12 mouse cellular contexts compared by ENCODE assay signal in genomic region chr2:179869871-179870270, GRCm38 (mm10).
DNase-seq lines count a peak whose midpoint lies in the region; ATAC-seq lines count a peak whose summit lies in the region.
"Had no signal": no experiment of that assay in that cellular context is flagged by ENCODE, and none has a peak within 500 bp of the region (broad histone marks: within the 10 kb centered on the region; RNA-seq: fewer than 3 reads in every experiment).

No protein-coding gene starts in this region.

- no peaks in the 10 kb centered on the region for H3K9me3 ChIP-seq in neural tube, embryonic 12.5 days
- H3K9me3 ChIP-seq in midbrain, embryonic 11.5 days (ENCODE audit: control insufficient read depth, low read length) = no peaks in the 10 kb centered on the region
- H3K9me3 ChIP-seq in intestine, embryonic 16.5 days (ENCODE audit: control insufficient read depth, low read length) = no peaks in the 10 kb centered on the region
- H3K9me3 ChIP-seq: heart, embryonic 12.5 days; limb, embryonic 15.5 days had no signal

- H3K4me3 ChIP-seq in neural tube, embryonic 12.5 days = no peak overlapping the region
- H3K4me3 ChIP-seq in midbrain, embryonic 11.5 days (ENCODE audit: low read depth, low read length) = no peak overlapping the region
- H3K4me3 ChIP-seq in intestine, embryonic 16.5 days (ENCODE audit: low read length) = no peak overlapping the region
- H3K4me3 ChIP-seq: heart, embryonic 12.5 days; limb, embryonic 15.5 days had no signal

- H3K36me3 ChIP-seq in neural tube, embryonic 12.5 days = no peaks in the 10 kb centered on the region
- no peaks in the 10 kb centered on the region for H3K36me3 ChIP-seq in midbrain, embryonic 11.5 days (ENCODE audit: control insufficient read depth, insufficient read depth, low read length)
- no peaks in the 10 kb centered on the region for H3K36me3 ChIP-seq in intestine, embryonic 16.5 days (ENCODE audit: control insufficient read depth, insufficient read depth, low read length)
- H3K36me3 ChIP-seq: heart, embryonic 12.5 days; limb, embryonic 15.5 days had no signal

- H3K27me3 ChIP-seq in neural tube, embryonic 12.5 days (replicated peaks) = 0 out of 2 replicates have a peak, but pooled peaks cover 7% of the 10 kb centered on the region
- H3K27me3 ChIP-seq in midbrain, embryonic 11.5 days (ENCODE audit: control insufficient read depth, insufficient read depth, low read length) = no peaks in the 10 kb centered on the region
- H3K27me3 ChIP-seq in intestine, embryonic 16.5 days (replicated peaks; ENCODE audit: control insufficient read depth, insufficient read depth, low read length) = no peaks in the 10 kb centered on the region
- H3K27me3 ChIP-seq: heart, embryonic 12.5 days; limb, embryonic 15.5 days had no signal

- WGBS in neural tube, embryonic 12.5 days = 9% methylated on average over 2 of the region's 2 CpGs
- 10% methylated on average over 2 of the region's 2 CpGs for WGBS in midbrain, embryonic 11.5 days
- WGBS in intestine, embryonic 16.5 days = 24% methylated on average over 2 of the region's 2 CpGs

- no peak overlapping the region for H3K9ac ChIP-seq in neural tube, embryonic 12.5 days
- no peak overlapping the region for H3K9ac ChIP-seq in midbrain, embryonic 11.5 days (ENCODE audit: low read length)
- H3K9ac ChIP-seq in intestine, embryonic 16.5 days (ENCODE audit: low read depth, low read length) = no peak overlapping the region
- H3K9ac ChIP-seq: heart, embryonic 12.5 days; limb, embryonic 15.5 days had no signal

- 0 out of 2 replicates have a peak overlapping the region, but pooled peaks have one; percentile 16 for H3K4me2 ChIP-seq in neural tube, embryonic 12.5 days (replicated peaks)
- no peak overlapping the region for H3K4me2 ChIP-seq in midbrain, embryonic 11.5 days
- no peak overlapping the region for H3K4me2 ChIP-seq in intestine, embryonic 16.5 days (ENCODE audit: low read depth, low read length)
- H3K4me2 ChIP-seq: heart, embryonic 12.5 days; limb, embryonic 15.5 days had no signal

- no peak; the same call in 1 of the 2 replicates for ATAC-seq in neural tube, embryonic 12.5 days (ENCODE audit: low FRiP score, low read depth)
- ATAC-seq in midbrain, embryonic 11.5 days (ENCODE audit: low FRiP score) = no peak
- no peak for ATAC-seq in intestine, embryonic 16.5 days

- no peak overlapping the region for H3K27ac ChIP-seq in neural tube, embryonic 12.5 days
- H3K27ac ChIP-seq in midbrain, embryonic 11.5 days (ENCODE audit: low read depth, low read length) = no peak overlapping the region
- H3K27ac ChIP-seq in intestine, embryonic 16.5 days (ENCODE audit: low read length) = no peak overlapping the region
- H3K27ac ChIP-seq: limb, embryonic 15.5 days had no signal

- DNase-seq in cerebellum, postnatal 25 days = peak; percentile 28 to 56
- DNase-seq in cerebellum, adult 9-10 months = no peak
- no peak for DNase-seq in neural tube, embryonic 10.5 days (ENCODE audit: extremely low spot score, low spot score)
- peak; percentile 69 for DNase-seq in midbrain, embryonic 11.5 days (ENCODE audit: low spot score, missing footprints)
- peak; percentile 55 for DNase-seq in telencephalon, adult 2 months (ENCODE audit: low read depth, low spot score)
- DNase-seq in thymus, adult 18-20 months = no peak
- DNase-seq: kidney, adult 8-10 months; lung, postnatal 36 days had no signal

- H3K4me1 ChIP-seq in neural tube, embryonic 12.5 days = peaks cover 12% of the 10 kb centered on the region
- no peaks in the 10 kb centered on the region for H3K4me1 ChIP-seq in midbrain, embryonic 11.5 days (ENCODE audit: control insufficient read depth, insufficient read depth, low read length)
- H3K4me1 ChIP-seq in intestine, embryonic 16.5 days (ENCODE audit: control insufficient read depth, insufficient read depth, low read length) = no peaks in the 10 kb centered on the region
- H3K4me1 ChIP-seq: limb, embryonic 15.5 days had no signal

Comparison
In these comparisons a context has a peak if more than half of its experiments do, and no peak if none do; other contexts are left out.
1. DNase-seq: peak in cerebellum, postnatal 25 days (2 of 2), midbrain, embryonic 11.5 days (single experiment) and telencephalon, adult 2 months (single experiment); none in cerebellum, adult 9-10 months (single experiment), neural tube, embryonic 10.5 days (single experiment) and thymus, adult 18-20 months (0 of 2).